Mouse (Mus musculus): ENCODE data around the gene Il16. TPM values are rescaled to one million over a fixed set of nuclear protein-coding genes. Genes with fewer than 3 reads are reported as not detected.

The Il16 gene
- polyA plus RNA-seq, 1 experiment from 2014 or later: 2.6 TPM

DNA sequence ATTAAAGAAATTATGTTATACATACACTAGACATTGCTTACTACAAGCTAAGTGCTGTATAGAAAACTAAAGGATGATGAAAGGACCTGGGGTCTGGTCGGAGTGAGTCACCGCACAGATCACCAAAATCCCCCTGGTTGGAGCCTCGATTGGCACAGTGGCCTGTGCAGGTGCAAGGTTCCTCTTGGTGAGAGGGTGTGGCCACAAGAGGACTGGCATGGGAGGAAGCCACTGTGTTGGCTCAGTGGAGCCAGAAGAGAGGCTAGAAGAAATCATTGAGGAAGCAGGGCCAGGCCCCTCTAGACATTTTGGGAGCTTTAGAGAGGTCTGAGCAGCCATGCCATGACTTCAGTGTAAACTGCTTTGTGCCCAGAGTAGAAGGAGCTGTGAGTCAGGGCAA, 106.4 kb downstream of the Il16 start:
- H3K4me3 ChIP-seq: no peak overlapping the region
- H3K9me3 ChIP-seq: no peaks in the 10 kb centered on the region
- peaks cover 91% of the 10 kb centered on the region for H3K36me3 ChIP-seq
- 74% methylated on average over 3 of the region's 3 CpGs for WGBS
- no peak for ATAC-seq (ENCODE audit: extremely low read depth, insufficient number of reproducible peaks, low FRiP score, low TSS enrichment)
- H3K27ac ChIP-seq (replicated peaks): no peak overlapping the region
- H3K4me2 ChIP-seq: no peak overlapping the region
- H3K27me3 ChIP-seq (replicated peaks): no peaks in the 10 kb centered on the region
- peak overlapping the region; percentile 19; the same call in 1 of the 2 replicates for H3K9ac ChIP-seq
- peaks cover 55% of the 10 kb centered on the region for H3K4me1 ChIP-seq

GRCm38 (mm10) chr7:83637781-83638583, 107.5 kb downstream of the Il16 start:
- Histone ChIP-seq H3K36me3 (peaks cover 88% of the 10 kb centered on the region), H3K27ac (replicated peaks) (no peak overlapping the region), H3K9me3 (no peaks in the 10 kb centered on the region), H3K27me3 (replicated peaks) (no peaks in the 10 kb centered on the region), H3K4me3 (no peak overlapping the region), H3K4me1 (peaks cover 55% of the 10 kb centered on the region), H3K9ac (no peak overlapping the region), H3K4me2 (no peak overlapping the region)
- no peak for ATAC-seq (ENCODE audit: extremely low read depth, insufficient number of reproducible peaks, low FRiP score, low TSS enrichment)
- WGBS: 84% methylated on average over 8 of the region's 8 CpGs

GRCm38 (mm10) chr7:83636425-83636824, 109.1 kb downstream of the Il16 start:
- ATAC-seq (ENCODE audit: extremely low read depth, insufficient number of reproducible peaks, low FRiP score, low TSS enrichment): no peak
- Histone ChIP-seq H3K36me3 (peaks cover 74% of the 10 kb centered on the region), H3K4me2 (no peak overlapping the region), H3K27ac (replicated peaks) (no peak overlapping the region), H3K9me3 (no peaks in the 10 kb centered on the region), H3K27me3 (replicated peaks) (no peaks in the 10 kb centered on the region), H3K4me1 (peaks cover 46% of the 10 kb centered on the region), H3K4me3 (no peak overlapping the region), H3K9ac (no peak overlapping the region)
- 88% methylated on average over 8 of the region's 8 CpGs for WGBS

- no peak overlapping the region for H3K27ac ChIP-seq (replicated peaks)
- WGBS: 79% methylated on average over 2 of the region's 2 CpGs
Measured at GRCm38 (mm10) chr7:83635726-83636125, 109.8 kb downstream of the Il16 start.

DNA sequence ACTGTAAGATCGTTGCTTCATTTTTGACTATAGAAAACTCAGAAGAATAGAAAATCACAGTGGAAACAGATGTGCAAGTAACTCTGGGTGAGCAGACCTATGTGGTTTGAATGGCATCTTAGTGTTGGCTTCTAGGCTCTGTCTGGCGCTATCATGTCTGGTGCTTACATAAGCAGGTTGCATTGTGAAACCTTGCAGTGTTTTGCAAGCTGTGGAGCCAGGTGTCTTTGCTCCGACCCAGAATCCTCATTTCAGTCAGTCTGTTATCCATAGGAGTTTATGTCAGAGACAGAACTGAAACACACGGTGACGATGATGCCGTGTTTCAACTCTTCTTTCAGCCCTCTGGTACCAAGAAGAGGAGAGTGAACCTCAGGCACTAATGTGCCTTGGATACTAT, 111.7 kb downstream of the Il16 start:
- Histone ChIP-seq H3K4me2 (peak overlapping the region; percentile 80), H3K9ac (no peak overlapping the region), H3K4me3 (no peak overlapping the region), H3K27ac (replicated peaks) (no peak overlapping the region), H3K27me3 (replicated peaks) (no peaks in the 10 kb centered on the region), H3K36me3 (peaks cover 48% of the 10 kb centered on the region), H3K4me1 (peaks cover 28% of the 10 kb centered on the region), H3K9me3 (no peaks in the 10 kb centered on the region)
- ATAC-seq (ENCODE audit: extremely low read depth, insufficient number of reproducible peaks, low FRiP score, low TSS enrichment): no peak
- WGBS: 78% methylated on average over 6 of the region's 6 CpGs

More at GRCm38 (mm10) chr7:83635726-83636125, 109.8 kb downstream of the Il16 start:
- no peak for ATAC-seq (ENCODE audit: extremely low read depth, insufficient number of reproducible peaks, low FRiP score, low TSS enrichment)
- Histone ChIP-seq H3K27me3 (replicated peaks) (no peaks in the 10 kb centered on the region), H3K36me3 (peaks cover 67% of the 10 kb centered on the region), H3K9ac (no peak overlapping the region), H3K4me3 (no peak overlapping the region), H3K4me1 (peaks cover 45% of the 10 kb centered on the region), H3K4me2 (no peak overlapping the region), H3K9me3 (no peaks in the 10 kb centered on the region)

DNA sequence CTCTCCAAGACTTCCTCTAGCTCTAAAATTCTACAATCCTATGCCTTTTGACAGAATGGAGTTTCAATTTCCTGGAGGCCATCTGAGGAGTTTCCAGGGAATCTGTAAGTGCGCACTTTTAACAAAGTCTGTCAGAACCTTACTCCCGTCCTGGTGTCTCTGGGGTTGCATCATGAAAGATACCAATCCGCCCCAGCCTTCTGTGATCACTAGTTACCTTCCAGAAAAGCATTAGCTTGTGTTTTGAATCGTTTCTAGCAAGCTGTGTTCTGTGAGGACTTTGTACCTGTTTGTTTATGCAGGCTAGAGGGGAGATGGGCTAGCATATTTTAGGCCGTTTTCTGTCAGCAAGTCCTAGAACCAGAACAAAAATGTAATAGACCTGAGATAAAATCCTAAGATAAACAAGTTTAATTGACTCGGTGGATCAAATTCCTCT, 112.8 kb downstream of the Il16 start:
- Histone ChIP-seq H3K9me3 (no peaks in the 10 kb centered on the region), H3K36me3 (peaks cover 37% of the 10 kb centered on the region), H3K4me2 (peak overlapping the region; percentile 80), H3K9ac (peak overlapping the region; percentile 94), H3K27me3 (replicated peaks) (no peaks in the 10 kb centered on the region), H3K4me3 (peak overlapping the region; percentile 78), H3K27ac (replicated peaks) (peak overlapping the region; percentile 69), H3K4me1 (peaks cover 28% of the 10 kb centered on the region)
- ATAC-seq (ENCODE audit: extremely low read depth, insufficient number of reproducible peaks, low FRiP score, low TSS enrichment): no peak
- 27% methylated on average over 6 of the region's 6 CpGs for WGBS

DNA sequence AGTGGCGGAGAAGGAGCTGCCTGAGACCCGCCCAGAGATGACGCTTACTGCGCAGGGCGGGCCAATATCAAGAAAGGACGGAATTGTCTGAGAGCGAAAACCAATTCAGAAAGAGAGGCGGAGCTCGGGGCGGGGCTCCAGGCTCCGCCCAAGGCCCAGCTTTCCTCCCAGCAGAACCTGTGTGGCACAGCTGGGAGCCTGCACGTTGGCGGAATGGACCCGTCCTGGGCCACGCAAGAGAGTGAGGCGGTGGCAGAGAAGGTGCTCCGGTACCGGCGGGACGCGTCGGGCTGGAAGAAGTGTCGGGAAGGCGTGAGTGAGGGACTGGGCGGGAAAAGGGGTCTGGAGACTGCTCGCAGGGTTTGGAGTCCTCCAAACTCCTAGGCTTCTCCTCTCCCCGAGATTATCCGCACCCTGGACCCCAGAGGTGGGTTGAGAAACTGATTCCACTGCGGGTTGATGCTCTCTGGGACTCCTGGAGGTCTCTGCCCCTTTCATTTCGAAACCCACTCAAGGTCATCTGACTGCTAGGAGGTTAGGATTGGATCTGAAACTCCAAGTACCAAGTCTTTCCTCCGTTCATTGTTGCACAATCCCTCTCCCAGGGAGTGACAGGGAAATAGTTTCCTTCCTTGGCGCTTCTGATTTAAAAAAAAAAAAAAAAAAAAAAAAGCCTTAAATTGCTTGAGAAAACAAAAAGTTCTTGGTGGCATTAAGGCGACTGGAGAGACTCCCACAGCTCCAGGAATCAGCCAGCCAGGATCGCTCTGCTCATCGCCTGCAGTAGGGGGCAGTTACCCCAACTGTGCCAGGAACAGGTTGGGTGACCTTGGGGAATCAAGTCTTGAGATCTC, 113.5 kb downstream of the Il16 start, which contains the start of gene Stard5:
Stard5 (plus strand) TSS at position 132 of the 854 bp plus-strand sequence.
- H3K36me3 ChIP-seq: peaks cover 30% of the 10 kb centered on the region
- no peaks in the 10 kb centered on the region for H3K27me3 ChIP-seq (replicated peaks)
- under 1% methylated on average over 35 of the region's 35 CpGs for WGBS
- no peaks in the 10 kb centered on the region for H3K9me3 ChIP-seq
- peak within 1 kb of the TSS; percentile 94 for H3K9ac ChIP-seq
- peak within 1 kb of the TSS; percentile 70 for H3K27ac ChIP-seq (replicated peaks)
- peak within 1 kb of the TSS; percentile 78 for H3K4me3 ChIP-seq
- peak within 1 kb of the TSS; percentile 80 for H3K4me2 ChIP-seq
- peak; percentile 92 for ATAC-seq (ENCODE audit: extremely low read depth, insufficient number of reproducible peaks, low FRiP score, low TSS enrichment)
- peaks cover 28% of the 10 kb centered on the region for H3K4me1 ChIP-seq

DNA sequence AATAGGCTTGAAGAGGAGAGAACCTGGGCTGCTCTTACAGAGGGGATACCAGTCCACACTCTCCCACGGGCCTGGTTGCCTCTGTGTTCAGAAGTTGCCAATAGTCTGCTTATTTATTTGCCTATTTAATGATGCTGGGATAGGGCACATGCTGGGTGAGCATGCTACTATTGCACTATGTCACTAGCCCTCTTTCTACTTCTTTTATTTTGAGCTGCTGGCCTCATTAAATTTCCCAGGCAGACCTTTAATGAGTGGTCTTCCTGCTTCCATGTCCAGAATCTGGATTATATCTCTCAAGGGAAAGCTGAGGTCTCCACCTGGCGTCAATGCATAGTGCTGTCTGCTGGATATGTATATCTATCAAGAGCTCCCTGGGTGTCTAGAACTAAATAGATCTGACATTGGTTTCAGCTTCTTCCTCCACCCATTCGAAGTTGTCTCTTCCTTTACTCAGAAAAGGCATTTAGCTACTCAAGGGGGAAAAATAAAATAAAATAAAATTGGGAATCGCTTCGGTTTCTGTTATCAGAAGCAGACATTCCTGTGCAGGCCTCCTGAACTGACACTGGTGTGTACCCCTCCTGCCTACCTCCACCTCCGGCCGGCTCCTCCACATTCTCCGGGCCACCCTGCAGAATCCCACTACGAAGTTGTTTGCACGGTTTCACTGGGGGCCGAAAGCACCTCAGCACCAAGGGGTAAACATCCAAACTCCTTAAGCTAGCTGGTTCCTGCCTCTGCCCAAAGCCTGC, 114.3 kb downstream of the Il16 start:
- WGBS: 7% methylated on average over 11 of the region's 11 CpGs
- Histone ChIP-seq H3K9ac (peak overlapping the region; percentile 83), H3K4me2 (peak overlapping the region; percentile 80), H3K27ac (replicated peaks) (peak overlapping the region; percentile 70), H3K27me3 (replicated peaks) (no peaks in the 10 kb centered on the region), H3K36me3 (peaks cover 22% of the 10 kb centered on the region), H3K9me3 (no peaks in the 10 kb centered on the region), H3K4me3 (peak overlapping the region; percentile 78), H3K4me1 (peaks cover 28% of the 10 kb centered on the region)
- peak; percentile 10; the same call in 1 of the 2 replicates for ATAC-seq (ENCODE audit: extremely low read depth, insufficient number of reproducible peaks, low FRiP score, low TSS enrichment)

GRCm38 (mm10) chr7:83627369-83627768, 118.2 kb downstream of the Il16 start:
- 84% methylated on average over 4 of the region's 4 CpGs for WGBS
- ATAC-seq (ENCODE audit: extremely low read depth, insufficient number of reproducible peaks, low FRiP score, low TSS enrichment): no peak

DNA sequence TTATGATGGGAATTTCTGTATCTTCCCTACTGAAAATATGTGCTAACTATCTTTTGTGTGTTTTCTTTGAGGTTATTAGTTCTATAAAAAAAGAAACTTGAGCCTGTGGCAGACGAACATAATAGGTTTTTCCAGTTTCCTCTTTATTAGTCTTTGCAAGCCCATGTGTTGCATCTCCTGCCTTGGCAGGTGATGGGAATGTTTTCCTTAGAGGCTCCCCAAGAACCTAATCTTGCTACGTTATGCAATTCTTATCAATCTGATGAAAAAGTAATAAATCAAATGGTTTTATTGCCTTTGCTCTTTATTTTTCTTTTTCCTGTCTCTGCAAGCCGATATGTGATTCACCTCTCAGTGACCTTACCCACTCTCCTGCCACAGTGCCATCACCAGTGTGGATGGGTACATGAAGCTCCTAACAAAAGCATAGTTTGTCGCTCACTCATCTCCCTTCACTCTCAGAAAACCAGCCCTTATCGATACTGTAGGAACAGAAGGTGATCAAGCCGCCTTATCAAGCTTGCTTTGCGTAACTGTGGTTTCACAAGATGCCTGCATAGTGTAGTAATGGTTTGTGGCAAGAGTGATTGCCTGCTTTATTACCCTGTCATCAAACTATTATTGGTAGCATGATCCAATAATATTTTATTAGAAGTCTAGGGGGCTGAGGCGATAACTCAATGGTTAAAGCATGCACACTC, 118.8 kb downstream of the Il16 start:
- H3K36me3 ChIP-seq: no peaks in the 10 kb centered on the region
- WGBS: 69% methylated on average over 8 of the region's 8 CpGs

More at GRCm38 (mm10) chr7:83627369-83627768, 118.2 kb downstream of the Il16 start:
- Histone ChIP-seq H3K27me3 (replicated peaks) (no peaks in the 10 kb centered on the region), H3K27ac (replicated peaks) (no peak overlapping the region), H3K36me3 (no peaks in the 10 kb centered on the region), H3K9ac (no peak overlapping the region), H3K9me3 (no peaks in the 10 kb centered on the region), H3K4me1 (peaks cover 7% of the 10 kb centered on the region), H3K4me3 (no peak overlapping the region), H3K4me2 (no peak overlapping the region)

More for the DNA sequence above, 118.8 kb downstream of the Il16 start:
- H3K27ac ChIP-seq (replicated peaks): no peak overlapping the region
- no peak overlapping the region for H3K4me2 ChIP-seq
- no peaks in the 10 kb centered on the region for H3K27me3 ChIP-seq (replicated peaks)
- H3K4me3 ChIP-seq: no peak overlapping the region
- peaks cover 12% of the 10 kb centered on the region for H3K4me1 ChIP-seq
- ATAC-seq (ENCODE audit: extremely low read depth, insufficient number of reproducible peaks, low FRiP score, low TSS enrichment): no peak
- H3K9ac ChIP-seq: no peak overlapping the region
- H3K9me3 ChIP-seq: no peaks in the 10 kb centered on the region

All from heart, embryonic 13.5 days (tissue).